Mouse (Mus musculus): ENCODE data around the gene Ntn4.

DNA sequence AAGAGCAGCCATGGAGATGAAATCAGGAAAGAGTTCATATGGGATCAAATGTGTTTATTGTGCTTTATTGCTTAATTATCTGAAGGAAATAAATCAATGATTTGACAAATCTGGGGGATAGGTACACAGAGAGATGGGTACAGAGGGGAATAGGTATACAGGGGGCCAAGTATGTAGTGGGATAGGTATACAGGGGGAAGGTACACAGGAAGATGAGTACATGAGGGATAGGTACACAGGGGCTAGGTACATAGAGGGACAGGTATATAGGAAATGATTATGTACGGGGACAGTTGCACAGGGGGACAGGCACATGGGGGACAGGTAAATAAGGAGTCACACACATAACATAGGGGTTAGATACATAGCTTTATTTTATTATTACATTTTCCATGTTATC is 29.6 kb upstream of the Ntn4 start:
- TF ChIP-seq CTCF (IDR thresholded peaks at IDR 0.05; ENCODE audit: low read depth, low read length) (no peak), POLR2A (IDR thresholded peaks at IDR 0.05; ENCODE audit: borderline replicate concordance, low read depth, low read length) (no peak)
